Mouse (Mus musculus): ENCODE measurements at regions not wholly inside any gene's neighbourhood (a gene's known extent, or its start where the extent isn't known, plus 50 kb on each side); places are given as distances from the start of the nearest gene placed in this dataset.

DNA sequence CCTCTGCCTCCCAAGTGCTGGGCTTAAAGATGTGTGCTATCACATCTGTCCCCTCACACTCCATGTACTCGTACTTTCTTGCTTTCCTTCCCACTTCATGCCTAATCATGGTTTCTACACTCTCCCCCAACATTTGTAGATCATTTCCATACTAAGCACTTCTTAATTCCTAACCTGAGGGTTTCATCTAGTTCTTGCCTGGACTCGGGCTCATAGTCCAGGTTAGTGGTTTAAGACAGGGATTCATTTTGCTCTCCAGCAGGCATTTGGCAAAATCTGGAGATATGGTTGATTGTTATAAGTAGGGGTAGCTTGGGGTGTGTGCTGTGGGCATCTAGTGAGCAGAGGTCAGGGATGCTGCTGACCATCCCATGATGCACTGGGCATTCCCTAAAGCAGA, 108.3 kb downstream of the Ppp4r2 start:
- TF ChIP-seq CTCF (IDR thresholded peaks at IDR 0.05; ENCODE audit: low read depth) (no peak), EP300 (optimal IDR thresholded peaks at IDR 0.05) (no peak)
